Mouse (Mus musculus) spleen, adult 2 months (tissue): ENCODE measurements at regions not wholly inside any gene's neighbourhood (a gene's known extent, or its start where the extent isn't known, plus 50 kb on each side); places are given as distances from the start of the nearest gene placed in this dataset.

ENCODE experiments used
- CTCF ChIP-seq: fragments of 200-500 bp; IDR thresholded peaks from 2 replicates; pipeline ENCODE4 v1.5.1; 2011; ENCODE audit warnings: mild to moderate bottlenecking, inconsistent platforms; ENCODE audit not compliant: insufficient read depth, insufficient read length, insufficient replicate concordance; ENCODE audit errors: extremely low read depth
- POLR2A ChIP-seq: fragments of 200-500 bp; IDR thresholded peaks from 2 replicates; pipeline ENCODE4 v1.6.1; 2011; ENCODE audit warnings: low read depth, low read length, inconsistent platforms

DNA sequence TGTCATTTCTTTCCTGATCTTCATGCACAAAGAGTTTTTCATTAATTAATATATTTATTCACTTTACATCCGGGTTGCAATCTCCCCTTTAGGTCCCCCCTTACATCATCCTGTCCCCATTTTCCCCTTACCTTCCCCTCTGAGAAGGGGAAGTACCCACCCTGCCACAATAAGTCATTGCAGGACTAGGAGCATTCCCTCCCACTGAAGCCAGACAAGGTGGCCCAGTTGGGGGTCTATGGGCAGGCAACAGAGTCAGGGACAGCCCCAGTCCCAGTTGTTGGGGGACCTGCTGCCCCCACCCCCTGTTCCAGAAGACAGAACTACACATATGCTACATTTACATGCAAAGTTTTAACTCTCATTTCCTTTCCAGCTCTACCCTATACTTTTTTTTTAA is 267.9 kb upstream of the Prdm1 start:
- TF ChIP-seq POLR2A = no peak
- TF ChIP-seq CTCF = no peak
